Mouse (Mus musculus): ENCODE results near the gene Prss57. TPM values are rescaled to one million over a fixed set of nuclear protein-coding genes. Genes with fewer than 3 reads are reported as not detected.

Gene Prss57
- polyA plus RNA-seq, 1 experiment from 2014 or later, result not detected

GRCm38 (mm10) chr10:79793051-79793737 is 2.4 kb upstream of the Prss57 start, which contains the start of gene Palm:
Gene Palm (plus strand): TSS chr10:79793572.
- Histone ChIP-seq H3K4me2 (replicated peaks; ENCODE audit: low read depth, low read length) (peak within 1 kb of the TSS; percentile 91), H3K9ac (ENCODE audit: low read depth, low read length) (peak within 1 kb of the TSS; percentile 96), H3K4me1 (replicated peaks; ENCODE audit: control insufficient read depth, insufficient read depth, low read length) (peaks cover 3% of the 10 kb centered on the region; the same call in 1 of the 2 replicates), H3K4me3 (ENCODE audit: low read depth, low read length) (peak within 1 kb of the TSS; percentile 86), H3K27me3 (ENCODE audit: control insufficient read depth, insufficient read depth, low read length) (no peaks in the 10 kb centered on the region), H3K9me3 (ENCODE audit: control insufficient read depth, low read length) (no peaks in the 10 kb centered on the region), H3K36me3 (ENCODE audit: control insufficient read depth, insufficient read depth, low read length) (no peaks in the 10 kb centered on the region), H3K27ac (ENCODE audit: low read depth, low read length) (peak within 1 kb of the TSS; percentile 86)
- DNase-seq (ENCODE audit: low spot score) (peak; percentile 92), ATAC-seq (ENCODE audit: low FRiP score) (peak; percentile 67)
- WGBS, result 6% methylated on average over 47 of the region's 51 CpGs

GRCm38 (mm10) chr10:79792339-79793040 is 1.7 kb upstream of the Prss57 start:
- no peak overlapping the region for H3K4me3 ChIP-seq (ENCODE audit: low read depth, low read length)
- H3K4me2 ChIP-seq (replicated peaks; ENCODE audit: low read depth, low read length), result no peak overlapping the region
- H3K4me1 ChIP-seq (replicated peaks; ENCODE audit: control insufficient read depth, insufficient read depth, low read length), result peaks cover 3% of the 10 kb centered on the region; the same call in 1 of the 2 replicates
- no peak for ATAC-seq (ENCODE audit: low FRiP score)
- no peak overlapping the region for H3K9ac ChIP-seq (ENCODE audit: low read depth, low read length)
- WGBS, result 88% methylated on average over 5 of the region's 5 CpGs
- H3K27ac ChIP-seq (ENCODE audit: low read depth, low read length), result no peak overlapping the region
- no peaks in the 10 kb centered on the region for H3K9me3 ChIP-seq (ENCODE audit: control insufficient read depth, low read length)
- H3K27me3 ChIP-seq (ENCODE audit: control insufficient read depth, insufficient read depth, low read length), result no peaks in the 10 kb centered on the region
- no peaks in the 10 kb centered on the region for H3K36me3 ChIP-seq (ENCODE audit: control insufficient read depth, insufficient read depth, low read length)
- no peak for DNase-seq (ENCODE audit: low spot score)

GRCm38 (mm10) chr10:79789581-79789980 is 1.2 kb downstream of the Prss57 start:
- Histone ChIP-seq H3K4me3 (ENCODE audit: low read depth, low read length) (no peak overlapping the region), H3K4me2 (replicated peaks; ENCODE audit: low read depth, low read length) (no peak overlapping the region), H3K27ac (ENCODE audit: low read depth, low read length) (no peak overlapping the region), H3K27me3 (ENCODE audit: control insufficient read depth, insufficient read depth, low read length) (no peaks in the 10 kb centered on the region), H3K9ac (ENCODE audit: low read depth, low read length) (no peak overlapping the region), H3K4me1 (replicated peaks; ENCODE audit: control insufficient read depth, insufficient read depth, low read length) (no peaks in the 10 kb centered on the region; the same call in 1 of the 2 replicates), H3K9me3 (ENCODE audit: control insufficient read depth, low read length) (no peaks in the 10 kb centered on the region), H3K36me3 (ENCODE audit: control insufficient read depth, insufficient read depth, low read length) (no peaks in the 10 kb centered on the region)
- WGBS, result 56% methylated on average over 2 of the region's 2 CpGs
- ATAC-seq (ENCODE audit: low FRiP score) (no peak), DNase-seq (ENCODE audit: low spot score) (no peak)

GRCm38 (mm10) chr10:79788386-79789158 is 2.2 kb downstream of the Prss57 start:
- H3K4me1 ChIP-seq (replicated peaks; ENCODE audit: control insufficient read depth, insufficient read depth, low read length), result no peaks in the 10 kb centered on the region; the same call in 1 of the 2 replicates
- no peak overlapping the region for H3K4me2 ChIP-seq (replicated peaks; ENCODE audit: low read depth, low read length)
- no peak overlapping the region for H3K4me3 ChIP-seq (ENCODE audit: low read depth, low read length)
- ATAC-seq (ENCODE audit: low FRiP score) (no peak), DNase-seq (ENCODE audit: low spot score) (peak; percentile 83)
- no peaks in the 10 kb centered on the region for H3K9me3 ChIP-seq (ENCODE audit: control insufficient read depth, low read length)
- H3K9ac ChIP-seq (ENCODE audit: low read depth, low read length), result no peak overlapping the region
- no peaks in the 10 kb centered on the region for H3K36me3 ChIP-seq (ENCODE audit: control insufficient read depth, insufficient read depth, low read length)
- WGBS, result 41% methylated on average over 7 of the region's 7 CpGs
- H3K27ac ChIP-seq (ENCODE audit: low read depth, low read length), result no peak overlapping the region
- H3K27me3 ChIP-seq (ENCODE audit: control insufficient read depth, insufficient read depth, low read length), result no peaks in the 10 kb centered on the region

GRCm38 (mm10) chr10:79783920-79784800 is 6.6 kb downstream of the Prss57 start:
- no peak overlapping the region for H3K27ac ChIP-seq (ENCODE audit: low read depth, low read length)
- peaks cover 24% of the 10 kb centered on the region for H3K27me3 ChIP-seq (ENCODE audit: control insufficient read depth, insufficient read depth, low read length)
- no peak overlapping the region for H3K4me2 ChIP-seq (replicated peaks; ENCODE audit: low read depth, low read length)
- H3K4me1 ChIP-seq (replicated peaks; ENCODE audit: control insufficient read depth, insufficient read depth, low read length), result 0 out of 2 replicates have a peak, but pooled peaks cover 6% of the 10 kb centered on the region
- ATAC-seq (ENCODE audit: low FRiP score), result no peak
- 32% methylated on average over 27 of the region's 27 CpGs for WGBS
- H3K9ac ChIP-seq (ENCODE audit: low read depth, low read length), result no peak overlapping the region
- no peak overlapping the region for H3K4me3 ChIP-seq (ENCODE audit: low read depth, low read length)
- H3K9me3 ChIP-seq (ENCODE audit: control insufficient read depth, low read length), result no peaks in the 10 kb centered on the region
- DNase-seq (ENCODE audit: low spot score), result peak; percentile 71
- no peaks in the 10 kb centered on the region for H3K36me3 ChIP-seq (ENCODE audit: control insufficient read depth, insufficient read depth, low read length)

GRCm38 (mm10) chr10:79783050-79783449 is 7.7 kb downstream of the Prss57 start:
- 62% methylated on average over 7 of the region's 7 CpGs for WGBS
- Histone ChIP-seq H3K27ac (ENCODE audit: low read depth, low read length) (no peak overlapping the region), H3K4me3 (ENCODE audit: low read depth, low read length) (no peak overlapping the region), H3K9me3 (ENCODE audit: control insufficient read depth, low read length) (no peaks in the 10 kb centered on the region), H3K4me1 (replicated peaks; ENCODE audit: control insufficient read depth, insufficient read depth, low read length) (0 out of 2 replicates have a peak, but pooled peaks cover 8% of the 10 kb centered on the region), H3K27me3 (ENCODE audit: control insufficient read depth, insufficient read depth, low read length) (peaks cover 35% of the 10 kb centered on the region), H3K36me3 (ENCODE audit: control insufficient read depth, insufficient read depth, low read length) (no peaks in the 10 kb centered on the region), H3K9ac (ENCODE audit: low read depth, low read length) (no peak overlapping the region), H3K4me2 (replicated peaks; ENCODE audit: low read depth, low read length) (no peak overlapping the region)
- no peak for ATAC-seq (ENCODE audit: low FRiP score)
- DNase-seq (ENCODE audit: low spot score), result no peak

GRCm38 (mm10) chr10:79781956-79782355 is 8.8 kb downstream of the Prss57 start:
- Histone ChIP-seq H3K9ac (ENCODE audit: low read depth, low read length) (no peak overlapping the region), H3K4me2 (replicated peaks; ENCODE audit: low read depth, low read length) (no peak overlapping the region), H3K9me3 (ENCODE audit: control insufficient read depth, low read length) (no peaks in the 10 kb centered on the region), H3K4me1 (replicated peaks; ENCODE audit: control insufficient read depth, insufficient read depth, low read length) (peaks cover 12% of the 10 kb centered on the region; the same call in 1 of the 2 replicates), H3K36me3 (ENCODE audit: control insufficient read depth, insufficient read depth, low read length) (no peaks in the 10 kb centered on the region), H3K4me3 (ENCODE audit: low read depth, low read length) (no peak overlapping the region), H3K27me3 (ENCODE audit: control insufficient read depth, insufficient read depth, low read length) (peaks cover 46% of the 10 kb centered on the region), H3K27ac (ENCODE audit: low read depth, low read length) (no peak overlapping the region)
- DNase-seq (ENCODE audit: low spot score), result no peak
- WGBS, result 47% methylated on average over 5 of the region's 5 CpGs
- no peak for ATAC-seq (ENCODE audit: low FRiP score)

GRCm38 (mm10) chr10:79781139-79781538 is 9.6 kb downstream of the Prss57 start:
- ATAC-seq (ENCODE audit: low FRiP score) (no peak), DNase-seq (ENCODE audit: low spot score) (no peak)
- Histone ChIP-seq H3K4me3 (ENCODE audit: low read depth, low read length) (no peak overlapping the region), H3K9ac (ENCODE audit: low read depth, low read length) (no peak overlapping the region), H3K4me2 (replicated peaks; ENCODE audit: low read depth, low read length) (peak overlapping the region; percentile 33; the same call in 1 of the 2 replicates), H3K9me3 (ENCODE audit: control insufficient read depth, low read length) (no peaks in the 10 kb centered on the region), H3K27me3 (ENCODE audit: control insufficient read depth, insufficient read depth, low read length) (peaks cover 50% of the 10 kb centered on the region), H3K36me3 (ENCODE audit: control insufficient read depth, insufficient read depth, low read length) (no peaks in the 10 kb centered on the region), H3K27ac (ENCODE audit: low read depth, low read length) (no peak overlapping the region), H3K4me1 (replicated peaks; ENCODE audit: control insufficient read depth, insufficient read depth, low read length) (peaks cover 13% of the 10 kb centered on the region; the same call in 1 of the 2 replicates)
- WGBS, result 32% methylated on average over 21 of the region's 21 CpGs

Data from hindbrain, embryonic 11.5 days (tissue).